In genomic region chr6:66923851-66924250, GRCm38 (mm10) we compare ENCODE assay signal across 17 mouse cellular contexts.
"Had no signal": no experiment of that assay in that cellular context is flagged by ENCODE, and none has a peak within 500 bp of the region (broad histone marks: within the 10 kb centered on the region; RNA-seq: fewer than 3 reads in every experiment).

No protein-coding gene starts in this region.

- DNase-seq: kidney, adult 11 months; layer of hippocampus, adult 9-11 months; liver, embryonic 13.5 days; lung, embryonic 14.5 days; retina, postnatal 1 day; right cerebral cortex, postnatal 25 days; spleen, adult 18-20 months; thymus, postnatal 25 days had no signal

- H3K9me3 ChIP-seq: intestine, embryonic 15.5 days; liver, embryonic 13.5 days; midbrain, embryonic 13.5 days; neural tube, embryonic 13.5 days; stomach, embryonic 15.5 days had no signal

- H3K9ac ChIP-seq: intestine, embryonic 15.5 days; liver, embryonic 13.5 days; lung, embryonic 14.5 days; midbrain, embryonic 13.5 days; neural tube, embryonic 13.5 days; stomach, embryonic 15.5 days had no signal

- H3K4me2 ChIP-seq: intestine, embryonic 15.5 days; liver, embryonic 13.5 days; lung, embryonic 14.5 days; midbrain, embryonic 13.5 days; neural tube, embryonic 13.5 days; stomach, embryonic 15.5 days had no signal

- H3K27me3 ChIP-seq: intestine, embryonic 15.5 days; liver, embryonic 13.5 days; midbrain, embryonic 13.5 days; neural tube, embryonic 13.5 days; stomach, embryonic 15.5 days had no signal

- H3K4me1 ChIP-seq: intestine, embryonic 15.5 days; midbrain, embryonic 13.5 days; neural tube, embryonic 13.5 days; stomach, embryonic 15.5 days had no signal

- H3K36me3 ChIP-seq: intestine, embryonic 15.5 days; liver, embryonic 13.5 days; midbrain, embryonic 13.5 days; neural tube, embryonic 13.5 days; stomach, embryonic 15.5 days had no signal

- ATAC-seq: intestine, embryonic 15.5 days; lung, postnatal 0 days; midbrain, embryonic 13.5 days; midbrain, embryonic 16.5 days had no signal

- H3K4me3 ChIP-seq: intestine, embryonic 15.5 days; layer of hippocampus, adult 2 months; liver, embryonic 13.5 days; midbrain, embryonic 13.5 days; myocyte; neural tube, embryonic 13.5 days; stomach, embryonic 15.5 days had no signal

- H3K27ac ChIP-seq: intestine, embryonic 15.5 days; layer of hippocampus, adult 2 months; liver, embryonic 13.5 days; macrophage; midbrain, embryonic 13.5 days; neural tube, embryonic 13.5 days; stomach, embryonic 15.5 days had no signal
